Mouse (Mus musculus) forebrain, postnatal 0 days (tissue): ENCODE results near the gene Dock10. TPM values are rescaled to one million over a fixed set of nuclear protein-coding genes. Genes with fewer than 3 reads are reported as not detected.

Experiments
- ATAC-seq: fragments of 200-750 bp; cut with Nextera tagmentation; 2 replicates; pipeline ENCODE4 v1.8.0; 2017; ENCODE audit warnings: mild to moderate bottlenecking, moderate library complexity
- DNase-seq: peaks from one replicate; pipeline ENCODE4 v3.0.0-alpha.2; 2015
- H3K27ac ChIP-seq: fragments of 300-500 bp; sonication (generic); 2 replicates; pipeline ENCODE4 v1.5.1; 2014; ENCODE audit warnings: low read depth, mild to moderate bottlenecking, antibody characterized with exemption, low read length, moderate library complexity, mixed read lengths
- H3K27me3 ChIP-seq: fragments of 300-500 bp; sonication (generic); 2 replicates; pipeline ENCODE4 v1.6.1; 2014; ENCODE audit warnings: mild to moderate bottlenecking, low read length, mixed read lengths; ENCODE audit not compliant: insufficient read depth
- H3K36me3 ChIP-seq: fragments of 300-500 bp; sonication (generic); 2 replicates; pipeline ENCODE4 v1.6.1; 2014; ENCODE audit warnings: mild to moderate bottlenecking, moderate library complexity; ENCODE audit not compliant: insufficient read depth
- H3K4me1 ChIP-seq: fragments of 300-500 bp; sonication (generic); 2 replicates; pipeline ENCODE4 v1.6.1; 2014; ENCODE audit warnings: antibody characterized with exemption; ENCODE audit not compliant: insufficient read depth
- H3K4me2 ChIP-seq: fragments of 300-500 bp; sonication (generic); 2 replicates; pipeline ENCODE4 v1.6.1; 2014; ENCODE audit warnings: low read depth, mild to moderate bottlenecking, moderate library complexity
- H3K4me3 ChIP-seq: fragments of 300-500 bp; sonication (generic); 2 replicates; pipeline ENCODE4 v1.5.1; 2014; ENCODE audit warnings: low read depth, low read length, mixed read lengths
- H3K9ac ChIP-seq: fragments of 300-500 bp; sonication (generic); 2 replicates; pipeline ENCODE4 v1.6.1; 2014; ENCODE audit warnings: mild to moderate bottlenecking
- H3K9me3 ChIP-seq: fragments of 300-500 bp; sonication (generic); 2 replicates; pipeline ENCODE4 v1.6.1; 2016; ENCODE audit warnings: low read length
- CTCF ChIP-seq: sonication (generic); IDR thresholded peaks from 2 replicates; pipeline ENCODE4 v1.5.1; 2016; ENCODE audit warnings: antibody characterized with exemption, control low read depth, low read depth
- WGBS: fragments of 180-500 bp; shearing (Covaris S2); extraction: QIAGEN DNeasy Blood & Tissue Kit; methylation state at CpG from one replicate; pipeline ENCODE4 v1.1.7; 2014; 5-methylcytosine and 5-hydroxymethylcytosine counted together
- polyA plus RNA-seq: library from polyadenylated mRNA; unstranded; fragments of >200 nt; fragmentation: Nextera tagmentation; extraction: Ambion mirVana; gene quantifications from 2 replicates; pipeline ENCODE4 v1.2.1, GENCODE M21; 2015
- total RNA-seq: library from RNA; depleted of rRNA; stranded (reverse); fragments of >200 nt; gene quantifications from 2 replicates; pipeline ENCODE4 v1.2.3, GENCODE M21; 2014

The Dock10 gene
- total and polyA plus RNA-seq, 2 experiments from 2014 or later = 2.3 to 14.0 TPM

- Histone ChIP-seq H3K4me1 (no peaks in the 10 kb centered on the region), H3K27me3 (no peaks in the 10 kb centered on the region), H3K9ac (no peak overlapping the region), H3K4me2 (no peak overlapping the region), H3K4me3 (no peak overlapping the region), H3K9me3 (no peaks in the 10 kb centered on the region), H3K27ac (no peak overlapping the region), H3K36me3 (no peaks in the 10 kb centered on the region)
- 81% methylated on average over 2 of the region's 2 CpGs for WGBS
- DNase-seq = no peak
- ATAC-seq = no peak
- no peak for TF ChIP-seq CTCF
Observed at GRCm38 (mm10) chr1:80453971-80454370, 304.4 kb downstream of the Dock10 start.

GRCm38 (mm10) chr1:80451914-80452549 is 306.3 kb downstream of the Dock10 start:
- DNase-seq = no peak
- no peaks in the 10 kb centered on the region for H3K36me3 ChIP-seq
- H3K4me1 ChIP-seq = no peaks in the 10 kb centered on the region
- no peak for TF ChIP-seq CTCF
- 80% methylated on average over 1 of the region's 1 CpGs for WGBS
- H3K27me3 ChIP-seq = no peaks in the 10 kb centered on the region
- no peak overlapping the region for H3K4me3 ChIP-seq
- no peak overlapping the region for H3K27ac ChIP-seq
- no peaks in the 10 kb centered on the region for H3K9me3 ChIP-seq
- no peak for ATAC-seq
- H3K4me2 ChIP-seq = no peak overlapping the region
- H3K9ac ChIP-seq = no peak overlapping the region
